Mouse (Mus musculus) C2C12 (cell line): ENCODE data around the gene Ube2h. TPM values are rescaled to one million over a fixed set of nuclear protein-coding genes. Genes with fewer than 3 reads are reported as not detected.
"Not testable (repeated sequence)": the region's sequence is repeated elsewhere in the genome, so short reads cannot be mapped to it uniquely, and the experiment has no call there.

Source experiments
- H3K27me3 ChIP-seq: one replicate; pipeline ENCODE4 v1.6.1; 2011; ENCODE audit not compliant: control insufficient read depth, insufficient read depth, insufficient read length
- H3K36me3 ChIP-seq: one replicate; pipeline ENCODE4 v1.6.1; 2011; ENCODE audit not compliant: control insufficient read depth, insufficient read depth
- H3K4me3 ChIP-seq: one replicate; pipeline ENCODE4 v1.5.1; 2011; ENCODE audit warnings: mild to moderate bottlenecking, control low read depth; ENCODE audit not compliant: poor library complexity, insufficient read depth, severe bottlenecking
- H3K79me2 ChIP-seq: one replicate; pipeline ENCODE4 v1.6.1; 2011; ENCODE audit not compliant: control insufficient read depth, insufficient read depth
- H3K79me3 ChIP-seq: one replicate; pipeline ENCODE4 v1.6.1; 2011; ENCODE audit warnings: low read depth, control low read depth
- H3ac ChIP-seq: one replicate; pipeline ENCODE3; 2011; ENCODE audit warnings: low read depth; ENCODE audit not compliant: control insufficient read depth, insufficient read length
- CEBPB ChIP-seq: IDR thresholded peaks from one replicate; pipeline ENCODE4 v1.6.1; 2011; ENCODE audit warnings: low read depth, mild to moderate bottlenecking, control low read depth, moderate library complexity
- CTCF ChIP-seq: IDR thresholded peaks from one replicate; pipeline ENCODE4 v1.5.1; 2011; ENCODE audit not compliant: control insufficient read depth, insufficient read depth, insufficient read length
- FOSL1 ChIP-seq: IDR thresholded peaks from one replicate; pipeline ENCODE4 v1.8.0; 2011; ENCODE audit warnings: mild to moderate bottlenecking, low read length; ENCODE audit not compliant: poor library complexity, insufficient read depth, severe bottlenecking
- MAX ChIP-seq: IDR thresholded peaks from one replicate; pipeline ENCODE4 v1.6.1; 2011; ENCODE audit warnings: mild to moderate bottlenecking, control low read depth
- MYOD1 ChIP-seq: IDR thresholded peaks from one replicate; pipeline ENCODE4 v1.6.1; 2011; ENCODE audit warnings: low read depth; ENCODE audit not compliant: control insufficient read depth, insufficient read length
- MYOG ChIP-seq: IDR thresholded peaks from one replicate; pipeline ENCODE4 v1.6.1; 2011; ENCODE audit not compliant: control insufficient read depth, insufficient read length; ENCODE audit errors: extremely low read depth
- USF1 ChIP-seq: IDR thresholded peaks from one replicate; pipeline ENCODE4 v1.6.1; 2011; ENCODE audit warnings: low read depth, mild to moderate bottlenecking, control low read depth, moderate library complexity
- polyA plus RNA-seq: library from polyadenylated mRNA; unstranded; fragments of >200 nt; fragmentation: generic; extraction: Trizol; gene quantifications from one replicate; pipeline ENCODE4 v1.2.1, GENCODE M21; 2012; ENCODE audit warnings: missing spikeins

The Ube2h gene
- polyA plus RNA-seq, 1 experiment: 14.9 TPM

GRCm38 (mm10) chr6:30321002-30321401 lies 16.7 kb upstream of the Ube2h start:
- no peak overlapping the region for H3ac ChIP-seq
- no peak for TF ChIP-seq MYOD1
- no peak for TF ChIP-seq FOSL1
- H3K4me3 ChIP-seq: no peak overlapping the region
- no peaks in the 10 kb centered on the region for H3K27me3 ChIP-seq
- H3K36me3 ChIP-seq: no peaks in the 10 kb centered on the region
- no peaks in the 10 kb centered on the region for H3K79me2 ChIP-seq
- H3K79me3 ChIP-seq: no peaks in the 10 kb centered on the region

GRCm38 (mm10) chr6:30319216-30319615 lies 14.9 kb upstream of the Ube2h start:
- no peaks in the 10 kb centered on the region for H3K79me3 ChIP-seq
- H3K4me3 ChIP-seq: no peak overlapping the region
- H3K27me3 ChIP-seq: no peaks in the 10 kb centered on the region
- TF ChIP-seq MYOD1: no peak
- TF ChIP-seq USF1: no peak
- TF ChIP-seq CEBPB: no peak
- no peak for TF ChIP-seq MYOG
- no peak for TF ChIP-seq FOSL1
- no peak for TF ChIP-seq MAX
- no peak for TF ChIP-seq CTCF
- H3ac ChIP-seq: no peak overlapping the region
- no peaks in the 10 kb centered on the region for H3K36me3 ChIP-seq
- H3K79me2 ChIP-seq: no peaks in the 10 kb centered on the region

- Histone ChIP-seq H3K4me3 (no peak overlapping the region), H3K27me3 (no peaks in the 10 kb centered on the region)
Observed at GRCm38 (mm10) chr6:30312006-30312405, 7.7 kb upstream of the Ube2h start.

DNA sequence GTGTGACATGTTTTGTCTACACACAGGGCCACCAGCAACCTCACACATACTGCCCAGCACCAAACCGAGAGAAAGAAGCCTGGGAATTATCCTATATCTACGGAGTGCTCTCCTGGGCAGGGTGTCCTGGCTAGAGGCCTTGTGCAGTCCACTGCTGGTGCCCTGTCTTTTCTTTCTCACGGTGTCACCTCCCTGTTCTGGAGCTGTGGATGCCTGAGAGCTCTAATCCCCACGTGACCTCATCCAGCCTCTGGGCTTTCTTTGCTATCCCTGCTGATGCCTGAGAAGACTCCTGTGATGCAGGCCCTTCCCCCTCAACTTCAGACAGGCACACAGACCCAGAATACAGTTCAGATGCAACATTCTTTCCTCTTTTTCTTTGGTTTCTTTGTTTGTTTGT lies 4.4 kb upstream of the Ube2h start:
- no peak overlapping the region for H3K4me3 ChIP-seq
- no peaks in the 10 kb centered on the region for H3K36me3 ChIP-seq
- H3ac ChIP-seq: no peak overlapping the region
- H3K27me3 ChIP-seq: no peaks in the 10 kb centered on the region
- H3K79me3 ChIP-seq: no peaks in the 10 kb centered on the region
- H3K79me2 ChIP-seq: no peaks in the 10 kb centered on the region
- TF ChIP-seq MAX (no peak), USF1 (no peak), CEBPB (no peak), MYOD1 (no peak), MYOG (no peak), CTCF (no peak), FOSL1 (no peak)

More at GRCm38 (mm10) chr6:30312006-30312405, 7.7 kb upstream of the Ube2h start:
- Histone ChIP-seq H3ac (no peak overlapping the region), H3K79me2 (no peaks in the 10 kb centered on the region), H3K79me3 (no peaks in the 10 kb centered on the region), H3K36me3 (no peaks in the 10 kb centered on the region)
- no peak for TF ChIP-seq MYOD1
- no peak for TF ChIP-seq CEBPB
- TF ChIP-seq MYOG: no peak
- TF ChIP-seq MAX: no peak
- TF ChIP-seq USF1: no peak

GRCm38 (mm10) chr6:30307691-30308090 lies 3.4 kb upstream of the Ube2h start:
- Histone ChIP-seq H3K79me2 (peaks cover 11% of the 10 kb centered on the region), H3K4me3 (no peak overlapping the region), H3ac (no peak overlapping the region), H3K36me3 (no peaks in the 10 kb centered on the region), H3K27me3 (no peaks in the 10 kb centered on the region), H3K79me3 (peaks cover 7% of the 10 kb centered on the region)
- TF ChIP-seq MAX: no peak
- TF ChIP-seq CEBPB: peak; percentile 85
- peak; percentile 83 for TF ChIP-seq MYOD1
- TF ChIP-seq USF1: no peak

DNA sequence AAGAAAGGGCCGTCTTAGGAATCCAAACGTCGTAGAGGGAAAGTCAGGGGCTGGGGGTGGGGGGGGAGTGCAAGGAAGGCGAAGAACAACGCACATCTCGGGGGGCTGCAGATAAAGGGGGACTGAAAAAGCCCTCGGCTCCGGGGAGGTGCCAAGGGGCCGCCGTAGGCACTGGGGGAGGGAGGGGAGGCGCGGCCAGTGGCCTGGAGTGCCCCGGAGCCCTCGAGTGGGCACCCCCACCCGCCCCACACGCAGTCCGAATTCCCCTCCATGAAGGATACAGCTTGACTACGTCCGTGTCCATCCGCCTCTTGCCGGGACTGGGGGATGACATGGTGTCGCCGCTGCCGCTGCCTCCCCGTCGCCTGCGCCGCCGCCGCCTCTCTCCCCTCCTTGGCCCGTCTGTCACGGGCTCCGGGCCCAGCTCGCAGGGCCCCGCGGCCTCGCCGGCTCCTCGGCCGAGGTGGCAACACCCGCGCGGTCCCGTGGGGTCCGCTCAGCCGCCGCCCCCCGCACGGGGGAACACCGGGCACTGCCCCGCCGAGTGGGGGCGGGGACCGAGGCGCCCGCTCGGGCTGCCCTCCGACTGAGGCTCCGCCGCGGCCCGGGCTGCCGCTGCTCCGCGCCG lies 454 bp downstream of the Ube2h start:
- H3K27me3 ChIP-seq: not testable (repeated sequence)
- H3K79me3 ChIP-seq: peaks cover 32% of the 10 kb centered on the region

More for the DNA sequence above, 454 bp downstream of the Ube2h start:
- H3K36me3 ChIP-seq: not testable (repeated sequence)
- Histone ChIP-seq H3K79me2 (peaks cover 47% of the 10 kb centered on the region), H3K4me3 (peak overlapping the region; percentile 54), H3ac (peak overlapping the region; percentile 84)
